Mouse (Mus musculus): ENCODE results near the gene Trim7. TPM values are rescaled to one million over a fixed set of nuclear protein-coding genes. Genes with fewer than 3 reads are reported as not detected.
A peak's percentile ranks its signal among the peaks of the same experiment; 100 is the strongest.

Trim7 gene
- total and polyA plus RNA-seq, 3 experiments = 0.81 to 1.3 TPM; not detected in 1

- Histone ChIP-seq H3K36me3 (ENCODE audit: control insufficient read depth in 1 of 2, insufficient read depth in 2 of 2, low read length in 2 of 2) (peaks cover 0 to 14% of the 10 kb centered on the region in 2 experiments; a peak in 2 of 4 replicates), H3K27me3 (ENCODE audit: control insufficient read depth in 1 of 2, insufficient read depth in 2 of 2, low read length in 2 of 2) (no peaks in the 10 kb centered on the region), H3K9me3 (replicated peaks; ENCODE audit: insufficient read depth, low read length) (no peaks in the 10 kb centered on the region), H3K9ac (ENCODE audit: control insufficient read depth, low read depth, low read length, poor library complexity, severe bottlenecking) (peak overlapping the region; percentile 82), H3K79me2 (ENCODE audit: control insufficient read depth, insufficient read depth, low read length, poor library complexity) (no peaks in the 10 kb centered on the region; the same call in 1 of the 2 replicates), H3K4me3 (ENCODE audit: control insufficient read depth in 1 of 2, insufficient read depth in 1 of 2, low read depth in 2 of 2, low read length in 2 of 2) (peak overlapping the region; percentile 87 to 93), H3K27ac (ENCODE audit: control insufficient read depth, low read depth, low read length) (no peak overlapping the region), H3K4me1 (ENCODE audit: control insufficient read depth in 1 of 2, insufficient read depth in 2 of 2, low read length in 2 of 2) (peaks cover 0 to 30% of the 10 kb centered on the region in 2 experiments; a peak in 2 of 4 replicates)
- DNase-seq (ENCODE audit: low read depth, low spot score) = no peak
- TF ChIP-seq MAZ (IDR thresholded peaks at IDR 0.05; ENCODE audit: low read depth, low read length) = no peak
- no peak for TF ChIP-seq POLR2A (IDR thresholded peaks at IDR 0.05; ENCODE audit: control insufficient read depth in 1 of 2, insufficient read depth in 1 of 2, low read depth in 1 of 2, low read length in 2 of 2, poor library complexity in 1 of 2)
- TF ChIP-seq BHLHE40 (IDR thresholded peaks at IDR 0.05; ENCODE audit: borderline replicate concordance, low read depth, low read length) = no peak
- no peak for TF ChIP-seq NRF1 (IDR thresholded peaks at IDR 0.05; ENCODE audit: insufficient read depth, low read depth, low read length, poor library complexity, severe bottlenecking)
- no peak for TF ChIP-seq MAX (IDR thresholded peaks at IDR 0.05; ENCODE audit: low read length)
- TF ChIP-seq MAFK (IDR thresholded peaks at IDR 0.05; ENCODE audit: borderline replicate concordance, low read depth, low read length) = no peak
- TF ChIP-seq MEF2A (IDR thresholded peaks at IDR 0.05; ENCODE audit: extremely low read depth, insufficient replicate concordance, low read depth, low read length, poor library complexity, severe bottlenecking) = no peak
- TF ChIP-seq SMC3 (IDR thresholded peaks at IDR 0.05; ENCODE audit: low read depth, low read length) = no peak
- TF ChIP-seq ZNF384 (IDR thresholded peaks at IDR 0.05; ENCODE audit: low read depth, low read length) = no peak
- no peak for TF ChIP-seq NELFE (IDR thresholded peaks at IDR 0.05; ENCODE audit: low read depth, low read length)
- no peak for TF ChIP-seq TBP (IDR thresholded peaks at IDR 0.05; ENCODE audit: low read depth, low read length)
- no peak for TF ChIP-seq TAL1 (IDR thresholded peaks at IDR 0.05; ENCODE audit: low read length)
- no peak for TF ChIP-seq CHD1 (IDR thresholded peaks at IDR 0.05; ENCODE audit: low read depth, low read length)
Measured at GRCm38 (mm10) chr11:48836990-48837309, 11.0 kb downstream of the Trim7 start.

DNA sequence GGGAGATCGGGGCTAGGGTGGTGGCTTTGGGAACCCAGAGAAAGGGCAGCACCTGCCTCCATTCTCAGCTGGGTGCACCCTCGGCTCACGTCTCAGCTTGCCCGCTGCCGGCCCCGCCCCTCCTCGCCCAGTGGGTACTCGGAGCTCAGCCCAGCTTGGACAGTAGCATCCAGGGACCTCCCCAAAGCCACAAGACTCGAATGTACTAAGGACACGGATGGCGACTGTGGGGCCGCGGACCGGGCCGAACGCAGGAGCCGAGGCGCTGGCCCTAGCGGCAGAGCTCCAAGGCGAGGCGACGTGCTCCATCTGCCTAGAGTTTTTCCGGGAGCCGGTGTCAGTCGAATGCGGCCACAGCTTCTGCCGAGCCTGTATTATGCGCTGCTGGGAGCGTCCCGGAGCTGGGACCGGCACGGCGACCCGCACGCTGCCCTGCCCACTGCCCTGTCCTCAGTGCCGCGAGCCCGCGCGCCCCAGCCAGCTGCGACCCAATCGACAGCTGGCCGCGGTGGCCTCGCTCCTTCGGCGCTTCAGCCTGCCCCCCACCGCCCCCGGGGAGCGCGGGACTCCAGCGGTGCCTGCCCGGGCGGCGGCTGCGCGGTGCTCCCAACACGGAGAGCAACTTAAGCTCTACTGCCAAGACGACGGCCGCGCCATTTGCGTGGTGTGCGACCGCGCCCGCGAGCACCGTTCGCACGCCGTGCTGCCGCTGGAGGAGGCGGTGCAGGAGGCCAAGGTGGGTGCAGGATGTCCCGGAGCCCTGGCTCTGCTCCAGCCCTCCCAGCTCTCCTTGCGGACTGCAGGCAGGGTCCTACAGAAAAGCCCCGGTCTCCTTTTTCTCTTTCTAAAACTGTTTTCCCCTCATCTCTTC lies 11.6 kb downstream of the Trim7 start:
- H3K4me1 ChIP-seq (ENCODE audit: control insufficient read depth in 1 of 2, insufficient read depth in 2 of 2, low read length in 2 of 2) = peaks cover 0 to 30% of the 10 kb centered on the region in 2 experiments; a peak in 2 of 4 replicates
- peak; percentile 67 for DNase-seq (ENCODE audit: low read depth, low spot score)
- no peaks in the 10 kb centered on the region for H3K27me3 ChIP-seq (ENCODE audit: control insufficient read depth in 1 of 2, insufficient read depth in 2 of 2, low read length in 2 of 2)
- peak overlapping the region; percentile 82 for H3K9ac ChIP-seq (ENCODE audit: control insufficient read depth, low read depth, low read length, poor library complexity, severe bottlenecking)
- H3K79me2 ChIP-seq (ENCODE audit: control insufficient read depth, insufficient read depth, low read length, poor library complexity) = no peaks in the 10 kb centered on the region; the same call in 1 of the 2 replicates
- no peaks in the 10 kb centered on the region for H3K9me3 ChIP-seq (replicated peaks; ENCODE audit: insufficient read depth, low read length)
- peak overlapping the region; percentile 87 to 93 for H3K4me3 ChIP-seq (ENCODE audit: control insufficient read depth in 1 of 2, insufficient read depth in 1 of 2, low read depth in 2 of 2, low read length in 2 of 2)
- H3K36me3 ChIP-seq (ENCODE audit: control insufficient read depth in 1 of 2, insufficient read depth in 2 of 2, low read length in 2 of 2) = peaks cover 0 to 14% of the 10 kb centered on the region in 2 experiments; a peak in 2 of 4 replicates
- H3K27ac ChIP-seq (ENCODE audit: control insufficient read depth, low read depth, low read length) = peak overlapping the region; percentile 50
- no peak for TF ChIP-seq ZKSCAN1 (IDR thresholded peaks at IDR 0.05; ENCODE audit: low read depth, low read length)
- no peak for TF ChIP-seq MEF2A (IDR thresholded peaks at IDR 0.05; ENCODE audit: extremely low read depth, insufficient replicate concordance, low read depth, low read length, poor library complexity, severe bottlenecking)
- no peak for TF ChIP-seq KAT2A (conservative IDR thresholded peaks at IDR 0.05; ENCODE audit: low read depth, low read length)
- TF ChIP-seq BHLHE40 (IDR thresholded peaks at IDR 0.05; ENCODE audit: borderline replicate concordance, low read depth, low read length) = no peak
- TF ChIP-seq ZNF384 (IDR thresholded peaks at IDR 0.05; ENCODE audit: low read depth, low read length) = no peak
- no peak for TF ChIP-seq EP300 (IDR thresholded peaks at IDR 0.05; ENCODE audit: low read depth in 1 of 2, low read length in 2 of 2)
- TF ChIP-seq POLR2AphosphoS2 (IDR thresholded peaks at IDR 0.05; ENCODE audit: low read length) = no peak
- no peak for TF ChIP-seq TAL1 (IDR thresholded peaks at IDR 0.05; ENCODE audit: low read length)
- no peak for TF ChIP-seq MYC (IDR thresholded peaks at IDR 0.05; ENCODE audit: low read depth, low read length)
- peak; percentile 39; the same call in 1 of the 2 replicates for TF ChIP-seq MXI1 (IDR thresholded peaks at IDR 0.05; ENCODE audit: low read depth, low read length)
- no peak for TF ChIP-seq MAFK (IDR thresholded peaks at IDR 0.05; ENCODE audit: borderline replicate concordance, low read depth, low read length)
- TF ChIP-seq POLR2A (IDR thresholded peaks at IDR 0.05; ENCODE audit: control insufficient read depth in 1 of 2, insufficient read depth in 1 of 2, low read depth in 1 of 2, low read length in 2 of 2, poor library complexity in 1 of 2) = peak in 1 of 2 experiments; percentile 42; a peak in 1 of 4 replicates
- no peak for TF ChIP-seq CTCF (IDR thresholded peaks at IDR 0.05 in 2 of 3, conservative IDR thresholded peaks at IDR 0.05 in 1 of 3; ENCODE audit: control insufficient read depth in 1 of 3, insufficient read depth in 1 of 3, low read depth in 2 of 3, low read length in 3 of 3, poor library complexity in 1 of 3, severe bottlenecking in 1 of 3)
- no peak for TF ChIP-seq ETS1 (IDR thresholded peaks at IDR 0.05; ENCODE audit: low read depth, low read length)
- TF ChIP-seq GABPA (IDR thresholded peaks at IDR 0.05; ENCODE audit: low read depth, low read length) = no peak
- TF ChIP-seq SIN3A (IDR thresholded peaks at IDR 0.05; ENCODE audit: low read length) = peak; percentile 24; the same call in 1 of the 2 replicates
- no peak for TF ChIP-seq MAZ (IDR thresholded peaks at IDR 0.05; ENCODE audit: low read depth, low read length)
- no peak for TF ChIP-seq POLR2AphosphoS5 (IDR thresholded peaks at IDR 0.05; ENCODE audit: borderline replicate concordance, low read depth, low read length)
- TF ChIP-seq NRF1 (IDR thresholded peaks at IDR 0.05; ENCODE audit: insufficient read depth, low read depth, low read length, poor library complexity, severe bottlenecking) = 0 out of 2 replicates have a peak, but pooled peaks have one; percentile 22
- TF ChIP-seq CHD2 (IDR thresholded peaks at IDR 0.05; ENCODE audit: low read length) = no peak
- TF ChIP-seq USF2 (IDR thresholded peaks at IDR 0.05; ENCODE audit: borderline replicate concordance in 1 of 2, insufficient read depth in 1 of 2, low read depth in 1 of 2, low read length in 2 of 2) = no peak
- 0 out of 2 replicates have a peak, but pooled peaks have one; percentile 23 for TF ChIP-seq TCF12 (IDR thresholded peaks at IDR 0.05; ENCODE audit: low read depth, low read length)
